Mouse (Mus musculus) myocyte (in vitro differentiated cells): ENCODE data around the gene Lcp1. TPM values are rescaled to one million over a fixed set of nuclear protein-coding genes. Genes with fewer than 3 reads are reported as not detected.

ENCODE experiments used
- H3K27me3 ChIP-seq: one replicate; pipeline ENCODE4 v1.6.1; 2011; ENCODE audit not compliant: control insufficient read depth, insufficient read depth, insufficient read length
- H3K36me3 ChIP-seq: one replicate; pipeline ENCODE4 v1.6.1; 2011; ENCODE audit not compliant: control insufficient read depth, insufficient read depth
- H3K4me2 ChIP-seq: one replicate; pipeline ENCODE4 v1.6.1; 2011; ENCODE audit warnings: low read depth, control low read depth
- H3K4me3 ChIP-seq: one replicate; pipeline ENCODE4 v1.5.1; 2011; ENCODE audit warnings: mild to moderate bottlenecking, control low read depth, moderate library complexity
- H3K79me2 ChIP-seq: one replicate; pipeline ENCODE4 v1.6.1; 2011; ENCODE audit not compliant: control insufficient read depth, insufficient read depth
- H3ac ChIP-seq: one replicate; pipeline ENCODE4 v1.6.1; 2011; ENCODE audit not compliant: control insufficient read depth, insufficient read length
- CEBPB ChIP-seq: IDR thresholded peaks from 2 replicates; pipeline ENCODE4 v1.6.1; 2011; ENCODE audit warnings: mild to moderate bottlenecking, moderate library complexity; ENCODE audit not compliant: poor library complexity, insufficient read depth, severe bottlenecking
- E2F4 ChIP-seq: IDR thresholded peaks from one replicate; pipeline ENCODE4 v1.6.1; 2011; ENCODE audit warnings: mild to moderate bottlenecking, control low read depth, moderate library complexity; ENCODE audit not compliant: insufficient read depth
- MAX ChIP-seq: IDR thresholded peaks from one replicate; pipeline ENCODE4 v1.6.1; 2011; ENCODE audit warnings: low read depth, mild to moderate bottlenecking, control low read depth
- MYOD1 ChIP-seq, 3 experiments: IDR thresholded peaks; one replicate each; pipeline ENCODE4 v1.6.1; 2011; ENCODE audit warnings: control low read depth in 2 of 3, low read depth in 2 of 3, mild to moderate bottlenecking in 2 of 3, moderate library complexity in 1 of 3; ENCODE audit not compliant: insufficient read length in 2 of 3, control insufficient read depth in 1 of 3
- MYOG ChIP-seq, 3 experiments: IDR thresholded peaks; one replicate each; pipeline ENCODE4 v1.6.1; 2011; ENCODE audit warnings: control low read depth in 2 of 3, low read depth in 2 of 3, mild to moderate bottlenecking in 2 of 3; ENCODE audit not compliant: insufficient read length in 2 of 3, control insufficient read depth in 1 of 3, insufficient read depth in 1 of 3
- POLR2A ChIP-seq: IDR thresholded peaks from one replicate; pipeline ENCODE4 v1.6.1; 2011; ENCODE audit warnings: low read depth, mild to moderate bottlenecking, control low read depth, moderate library complexity; ENCODE audit not compliant: insufficient read length
- POLR2AphosphoS2 ChIP-seq: IDR thresholded peaks from one replicate; pipeline ENCODE4 v1.6.1; 2011; ENCODE audit warnings: low read depth, control low read depth; ENCODE audit not compliant: insufficient read length
- REST ChIP-seq: IDR thresholded peaks from one replicate; pipeline ENCODE4 v1.6.1; 2011; ENCODE audit warnings: mild to moderate bottlenecking, control low read depth, moderate library complexity; ENCODE audit not compliant: insufficient read depth, insufficient read length
- SRF ChIP-seq: IDR thresholded peaks from one replicate; pipeline ENCODE4 v1.6.1; 2011; ENCODE audit warnings: low read depth; ENCODE audit not compliant: control insufficient read depth, insufficient read length
- TCF12 ChIP-seq: IDR thresholded peaks from one replicate; pipeline ENCODE4 v1.6.1; 2011; ENCODE audit warnings: mild to moderate bottlenecking, control low read depth; ENCODE audit not compliant: poor library complexity, insufficient read depth, severe bottlenecking
- TCF3 ChIP-seq: IDR thresholded peaks from one replicate; pipeline ENCODE4 v1.6.1; 2011; ENCODE audit warnings: low read depth, control low read depth; ENCODE audit not compliant: insufficient read length
- USF1 ChIP-seq: IDR thresholded peaks from one replicate; pipeline ENCODE4 v1.6.1; 2011; ENCODE audit warnings: low read depth, mild to moderate bottlenecking, control low read depth, moderate library complexity
- polyA plus RNA-seq: library from polyadenylated mRNA; unstranded; fragments of >200 nt; fragmentation: generic; extraction: Trizol; gene quantifications from one replicate; pipeline ENCODE4 v1.2.1, GENCODE M21; 2012; ENCODE audit warnings: missing spikeins

Gene Lcp1
- polyA plus RNA-seq, 1 experiment, result not detected

DNA sequence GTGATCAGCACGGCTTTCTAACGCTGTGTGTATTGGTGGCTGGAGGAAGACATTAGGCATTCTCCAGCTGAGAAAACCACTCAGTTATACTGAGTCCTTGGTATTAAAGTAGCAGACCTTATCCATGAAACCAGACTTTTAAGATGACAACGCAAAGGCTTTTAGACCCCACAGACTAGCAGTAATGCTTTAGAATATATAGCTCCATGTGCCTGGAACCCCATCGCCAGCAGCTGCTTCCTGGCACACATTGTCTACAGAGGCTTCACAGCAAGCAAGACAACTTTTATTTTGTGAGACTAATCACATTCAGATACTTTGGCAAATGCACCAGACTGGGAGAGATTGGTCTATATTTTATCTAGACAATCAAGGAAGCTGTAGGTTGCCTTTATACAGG lies 75.4 kb downstream of the Lcp1 start:
- H3K4me3 ChIP-seq, result no peak overlapping the region
- TF ChIP-seq MAX (no peak), TCF3 (no peak), CEBPB (no peak), SRF (no peak), E2F4 (no peak), MYOG (IDR thresholded peaks at IDR 0.05; ENCODE audit: control insufficient read depth in 1 of 3, insufficient read depth in 1 of 3, insufficient read length in 2 of 3, low read depth in 2 of 3) (no peak), POLR2AphosphoS2 (no peak), REST (no peak), USF1 (no peak)
- no peaks in the 10 kb centered on the region for H3K79me2 ChIP-seq
- H3K4me2 ChIP-seq, result no peak overlapping the region
- H3K36me3 ChIP-seq, result no peaks in the 10 kb centered on the region
- peaks cover 7% of the 10 kb centered on the region for H3K27me3 ChIP-seq
- no peak overlapping the region for H3ac ChIP-seq

DNA sequence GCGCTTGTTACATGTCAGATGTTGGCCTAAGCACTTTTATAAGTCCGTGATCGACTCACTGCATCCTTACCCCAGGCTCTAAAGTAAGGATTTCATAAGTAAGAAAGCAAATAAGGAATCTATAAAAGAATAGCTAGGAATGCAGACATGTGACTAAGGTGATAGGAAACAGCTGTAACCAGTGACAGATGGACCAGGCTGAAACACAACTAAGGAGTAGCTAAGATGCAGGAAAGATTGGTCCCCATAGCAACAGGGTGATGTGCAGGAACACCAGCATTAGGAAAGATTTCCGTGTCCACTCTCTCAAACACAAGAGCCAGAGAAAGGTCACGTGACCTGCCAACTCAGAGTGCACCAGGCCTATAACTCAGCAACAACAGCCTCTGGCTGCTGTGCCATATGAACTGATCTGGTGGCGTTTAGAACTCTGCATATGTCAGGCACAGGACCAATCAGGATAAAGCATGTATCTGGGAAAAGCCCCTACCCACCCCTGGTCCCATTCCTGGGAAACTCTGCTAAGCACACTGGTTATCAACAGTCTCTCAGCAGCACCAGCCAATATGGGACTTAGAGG lies 77.8 kb downstream of the Lcp1 start:
- H3K79me2 ChIP-seq, result no peaks in the 10 kb centered on the region

DNA sequence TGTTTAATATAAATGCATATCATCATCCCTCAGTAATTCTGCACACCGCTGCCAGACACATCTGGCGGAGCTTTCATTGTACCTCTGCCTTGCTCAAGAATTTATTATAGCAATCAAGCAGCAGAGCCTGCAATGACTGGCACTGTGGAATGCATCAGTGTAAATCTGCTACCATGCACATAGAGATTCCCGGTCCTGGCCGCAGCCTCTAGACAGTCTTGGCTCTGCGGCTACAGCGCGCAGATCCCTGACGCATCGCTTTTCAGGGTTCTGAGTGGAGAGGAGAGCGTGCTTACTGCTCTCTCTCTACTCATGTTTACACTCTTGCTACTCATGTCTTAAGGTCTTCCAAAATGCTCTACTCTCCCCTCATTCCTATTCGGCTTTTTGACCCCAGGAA lies 82.9 kb downstream of the Lcp1 start:
- Histone ChIP-seq H3ac (no peak overlapping the region), H3K4me2 (no peak overlapping the region), H3K36me3 (no peaks in the 10 kb centered on the region), H3K27me3 (peaks cover 15% of the 10 kb centered on the region), H3K4me3 (no peak overlapping the region), H3K79me2 (no peaks in the 10 kb centered on the region)
- TF ChIP-seq CEBPB, result no peak
- TF ChIP-seq MYOD1 (IDR thresholded peaks at IDR 0.05; ENCODE audit: control insufficient read depth in 1 of 3, insufficient read length in 2 of 3, low read depth in 2 of 3), result no peak
- TF ChIP-seq REST, result no peak
- no peak for TF ChIP-seq E2F4
- TF ChIP-seq USF1, result no peak
- no peak for TF ChIP-seq MAX
- TF ChIP-seq TCF12, result no peak
- TF ChIP-seq POLR2AphosphoS2, result no peak
- no peak for TF ChIP-seq MYOG (IDR thresholded peaks at IDR 0.05; ENCODE audit: control insufficient read depth in 1 of 3, insufficient read depth in 1 of 3, insufficient read length in 2 of 3, low read depth in 2 of 3)

More for the DNA sequence above, 77.8 kb downstream of the Lcp1 start:
- Histone ChIP-seq H3K36me3 (no peaks in the 10 kb centered on the region), H3ac (no peak overlapping the region), H3K27me3 (peaks cover 11% of the 10 kb centered on the region), H3K4me3 (no peak overlapping the region), H3K4me2 (no peak overlapping the region)
- TF ChIP-seq E2F4, result no peak
- TF ChIP-seq REST, result no peak
- TF ChIP-seq CEBPB, result no peak
- no peak for TF ChIP-seq POLR2AphosphoS2
- no peak for TF ChIP-seq MYOG (IDR thresholded peaks at IDR 0.05; ENCODE audit: control insufficient read depth in 1 of 3, insufficient read depth in 1 of 3, insufficient read length in 2 of 3, low read depth in 2 of 3)
- TF ChIP-seq POLR2A, result no peak
- TF ChIP-seq TCF12, result no peak
- no peak for TF ChIP-seq SRF
- TF ChIP-seq MAX, result no peak
- TF ChIP-seq USF1, result no peak
- no peak for TF ChIP-seq TCF3
- TF ChIP-seq MYOD1 (IDR thresholded peaks at IDR 0.05; ENCODE audit: control insufficient read depth in 1 of 3, insufficient read length in 2 of 3, low read depth in 2 of 3), result no peak

DNA sequence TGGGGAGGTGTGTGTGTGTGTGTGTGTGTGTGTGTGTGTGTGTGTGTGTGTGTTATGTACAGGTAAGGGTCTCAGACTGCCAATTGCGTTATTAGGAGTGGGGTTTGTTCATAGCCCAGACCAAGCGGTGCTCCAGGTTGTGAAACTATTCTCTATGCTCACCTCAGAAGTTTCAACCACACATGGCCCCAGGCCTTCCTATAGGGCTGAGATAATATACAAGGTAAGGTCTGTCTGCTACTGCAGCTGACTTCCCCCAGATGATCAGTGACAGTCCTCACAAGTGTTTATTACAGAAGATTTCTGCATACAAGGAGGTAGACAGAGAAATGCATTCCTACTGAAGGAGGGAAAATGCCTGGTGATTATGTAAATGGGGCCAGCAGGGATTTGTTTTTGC lies 87.9 kb downstream of the Lcp1 start:
- no peak overlapping the region for H3ac ChIP-seq

More for the DNA sequence above, 87.9 kb downstream of the Lcp1 start:
- Histone ChIP-seq H3K79me2 (no peaks in the 10 kb centered on the region), H3K4me3 (no peak overlapping the region), H3K4me2 (no peak overlapping the region), H3K27me3 (peaks cover 2% of the 10 kb centered on the region), H3K36me3 (no peaks in the 10 kb centered on the region)
- TF ChIP-seq MYOG (IDR thresholded peaks at IDR 0.05; ENCODE audit: control insufficient read depth in 1 of 3, insufficient read depth in 1 of 3, insufficient read length in 2 of 3, low read depth in 2 of 3) (no peak), POLR2A (no peak), USF1 (no peak), SRF (no peak), MAX (no peak), TCF12 (no peak), REST (no peak), E2F4 (no peak), TCF3 (no peak), POLR2AphosphoS2 (no peak), MYOD1 (IDR thresholded peaks at IDR 0.05; ENCODE audit: control insufficient read depth in 1 of 3, insufficient read length in 2 of 3, low read depth in 2 of 3) (no peak), CEBPB (no peak)
